Mouse (Mus musculus): ENCODE data around the gene Pml. TPM values are rescaled to one million over a fixed set of nuclear protein-coding genes. Genes with fewer than 3 reads are reported as not detected.
"Not testable (repeated sequence)": the region's sequence is repeated elsewhere in the genome, so short reads cannot be mapped to it uniquely, and the experiment has no call there.

Gene Pml
- polyA plus RNA-seq, 1 experiment from 2014 or later: 21.6 TPM

DNA sequence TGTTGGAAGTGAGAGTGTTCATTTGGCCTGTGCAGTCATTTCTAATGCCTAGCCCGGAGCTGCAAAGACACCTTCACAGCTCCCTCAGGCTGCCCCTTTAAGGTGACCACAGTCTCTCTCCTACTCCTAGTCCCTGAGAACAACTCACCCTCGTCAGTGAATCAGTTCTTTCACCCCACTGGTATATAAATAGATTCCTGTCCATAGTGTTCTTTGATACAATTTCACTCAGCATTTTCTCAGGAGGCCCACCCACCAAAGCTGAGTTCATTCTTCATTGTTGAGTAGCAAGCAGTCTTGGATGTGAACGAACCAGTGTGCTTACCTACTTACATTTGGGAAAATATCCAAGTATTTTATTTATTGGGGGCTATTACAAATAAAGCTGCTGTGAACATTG, 25.0 kb upstream of the Pml start:
- Histone ChIP-seq H3K27me3 (ENCODE audit: control insufficient read depth, insufficient read depth, low read depth, low read length) (no peaks in the 10 kb centered on the region), H3K4me2 (ENCODE audit: low read depth, low read length) (0 out of 2 replicates have a peak overlapping the region, but pooled peaks have one; percentile 37), H3K36me3 (ENCODE audit: control insufficient read depth, insufficient read depth, low read length) (no peaks in the 10 kb centered on the region), H3K9me3 (ENCODE audit: control insufficient read depth, low read length) (no peaks in the 10 kb centered on the region), H3K4me1 (replicated peaks; ENCODE audit: control insufficient read depth, insufficient read depth, low read length) (peaks cover 15% of the 10 kb centered on the region), H3K9ac (ENCODE audit: low read length) (no peak overlapping the region), H3K27ac (ENCODE audit: low read length) (peak overlapping the region; percentile 76), H3K4me3 (ENCODE audit: low read length) (no peak overlapping the region)
- ATAC-seq (ENCODE audit: low read depth): no peak
- 25% methylated on average over 3 of the region's 3 CpGs for WGBS

DNA sequence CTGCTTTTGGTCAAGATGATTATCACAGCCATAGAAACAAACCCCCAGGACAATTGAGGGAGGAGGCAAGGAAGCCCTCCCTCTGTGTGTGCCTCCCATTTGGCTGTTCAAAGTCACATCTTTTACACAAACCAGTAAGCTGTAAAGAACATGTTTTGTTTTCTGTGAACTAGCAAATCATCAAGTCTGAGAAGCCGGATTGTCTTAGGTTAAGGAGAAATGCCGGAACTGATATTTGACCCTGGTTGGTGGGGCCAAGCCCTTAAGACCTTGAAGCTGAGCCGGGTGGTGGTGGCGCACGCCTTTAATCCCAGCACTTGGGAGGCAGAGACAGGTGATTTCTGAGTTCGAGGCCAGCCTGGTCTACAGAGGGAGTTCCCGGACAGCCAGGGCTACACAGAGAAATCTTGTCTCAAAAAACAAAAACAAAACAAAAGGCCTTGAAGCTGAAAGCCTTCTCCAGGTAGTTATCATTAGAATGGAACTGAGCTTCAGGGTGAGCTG, 24.6 kb upstream of the Pml start:
- 83% methylated on average over 7 of the region's 7 CpGs for WGBS
- peaks cover 15% of the 10 kb centered on the region for H3K4me1 ChIP-seq (replicated peaks; ENCODE audit: control insufficient read depth, insufficient read depth, low read length)
- H3K4me2 ChIP-seq (ENCODE audit: low read depth, low read length): no peak overlapping the region
- H3K36me3 ChIP-seq (ENCODE audit: control insufficient read depth, insufficient read depth, low read length): no peaks in the 10 kb centered on the region
- no peak overlapping the region for H3K4me3 ChIP-seq (ENCODE audit: low read length)
- H3K27ac ChIP-seq (ENCODE audit: low read length): peak overlapping the region; percentile 76
- H3K27me3 ChIP-seq (ENCODE audit: control insufficient read depth, insufficient read depth, low read depth, low read length): no peaks in the 10 kb centered on the region
- H3K9me3 ChIP-seq (ENCODE audit: control insufficient read depth, low read length): no peaks in the 10 kb centered on the region
- no peak for ATAC-seq (ENCODE audit: low read depth)
- H3K9ac ChIP-seq (ENCODE audit: low read length): no peak overlapping the region

DNA sequence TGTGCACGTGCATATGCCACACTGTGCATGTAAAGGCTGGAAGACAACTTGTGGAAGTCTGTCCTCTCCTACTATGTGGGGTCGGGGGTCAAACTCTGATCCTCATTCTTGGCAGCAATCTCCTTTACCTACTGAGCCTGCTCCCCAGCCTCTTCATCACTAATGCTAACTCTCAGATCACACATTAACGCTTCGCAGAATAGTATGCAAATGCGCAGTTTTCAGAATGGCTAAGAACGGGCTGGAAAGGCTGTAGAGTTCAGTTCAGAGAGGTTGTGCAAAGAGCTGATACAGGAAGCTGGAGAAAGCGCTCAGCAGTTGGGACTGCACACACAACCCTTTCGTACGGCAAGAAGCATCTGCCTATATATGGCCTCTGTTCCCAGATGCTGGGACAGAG, 23.3 kb upstream of the Pml start:
- no peak for ATAC-seq (ENCODE audit: low read depth)

DNA sequence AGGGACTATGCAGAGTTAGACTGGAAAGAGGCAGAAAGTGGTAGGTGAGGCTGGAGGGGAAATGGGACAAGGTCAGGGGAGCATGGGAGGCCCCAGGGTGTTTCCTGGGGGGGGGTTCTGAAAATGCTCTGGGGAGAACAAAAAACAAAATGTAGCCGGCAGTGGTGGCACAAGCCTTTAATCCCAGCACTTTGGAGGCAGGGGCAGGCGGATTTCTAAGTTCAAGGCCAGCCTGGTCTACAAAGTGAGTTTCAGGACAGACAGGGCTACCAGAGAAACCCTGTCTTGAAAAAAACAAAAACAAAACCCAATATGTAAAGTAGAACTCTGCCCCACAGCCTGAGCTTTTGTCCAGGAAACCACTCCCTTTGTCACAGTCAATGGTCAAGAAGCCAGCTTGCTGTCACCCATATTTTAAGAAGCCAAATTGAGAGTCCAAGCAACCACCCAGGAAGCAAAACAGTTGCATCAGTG, 22.5 kb upstream of the Pml start:
- H3K9ac ChIP-seq (ENCODE audit: low read length): no peak overlapping the region

More for the DNA sequence above, 23.3 kb upstream of the Pml start:
- 66% methylated on average over 9 of the region's 9 CpGs for WGBS
- Histone ChIP-seq H3K9me3 (ENCODE audit: control insufficient read depth, low read length) (no peaks in the 10 kb centered on the region), H3K27ac (ENCODE audit: low read length) (no peak overlapping the region), H3K4me1 (replicated peaks; ENCODE audit: control insufficient read depth, insufficient read depth, low read length) (peaks cover 15% of the 10 kb centered on the region), H3K4me2 (ENCODE audit: low read depth, low read length) (no peak overlapping the region), H3K9ac (ENCODE audit: low read length) (no peak overlapping the region), H3K4me3 (ENCODE audit: low read length) (no peak overlapping the region), H3K36me3 (ENCODE audit: control insufficient read depth, insufficient read depth, low read length) (no peaks in the 10 kb centered on the region), H3K27me3 (ENCODE audit: control insufficient read depth, insufficient read depth, low read depth, low read length) (no peaks in the 10 kb centered on the region)

DNA sequence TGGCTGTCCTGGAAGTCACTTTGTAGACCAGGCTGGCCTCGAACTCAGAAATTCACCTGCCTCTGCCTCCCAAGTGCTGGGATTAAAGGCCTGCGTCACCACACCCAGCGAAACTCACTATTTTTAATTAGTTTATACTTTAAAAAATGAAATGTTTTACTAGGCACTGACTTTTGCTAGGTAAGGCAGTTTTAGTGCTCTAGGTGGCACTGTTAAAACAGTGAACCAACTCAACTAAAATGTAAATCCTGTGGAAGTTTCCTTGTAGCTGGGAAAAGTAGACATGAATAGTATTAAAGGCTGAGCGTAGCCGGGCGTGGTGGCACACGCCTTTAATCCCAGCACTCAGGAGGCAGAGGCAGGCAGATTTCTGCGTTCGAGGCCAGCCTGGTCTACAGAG, 22.0 kb upstream of the Pml start:
- not testable (repeated sequence) for H3K9ac ChIP-seq (ENCODE audit: low read length); ATAC-seq (ENCODE audit: low read depth); H3K27ac ChIP-seq (ENCODE audit: low read length); H3K4me3 ChIP-seq (ENCODE audit: low read length); H3K27me3 ChIP-seq (ENCODE audit: control insufficient read depth, insufficient read depth, low read depth, low read length); H3K4me2 ChIP-seq (ENCODE audit: low read depth, low read length); H3K9me3 ChIP-seq (ENCODE audit: control insufficient read depth, low read length); H3K36me3 ChIP-seq (ENCODE audit: control insufficient read depth, insufficient read depth, low read length)
- 90% methylated on average over 9 of the region's 9 CpGs for whole genome bisulfite sequencing
- H3K4me1 ChIP-seq (replicated peaks; ENCODE audit: control insufficient read depth, insufficient read depth, low read length): peaks cover 18% of the 10 kb centered on the region

More for the DNA sequence above, 22.5 kb upstream of the Pml start:
- Histone ChIP-seq H3K27me3 (ENCODE audit: control insufficient read depth, insufficient read depth, low read depth, low read length) (no peaks in the 10 kb centered on the region), H3K4me3 (ENCODE audit: low read length) (no peak overlapping the region), H3K4me2 (ENCODE audit: low read depth, low read length) (no peak overlapping the region), H3K9me3 (ENCODE audit: control insufficient read depth, low read length) (no peaks in the 10 kb centered on the region), H3K4me1 (replicated peaks; ENCODE audit: control insufficient read depth, insufficient read depth, low read length) (peaks cover 15% of the 10 kb centered on the region), H3K36me3 (ENCODE audit: control insufficient read depth, insufficient read depth, low read length) (no peaks in the 10 kb centered on the region), H3K27ac (ENCODE audit: low read length) (no peak overlapping the region)
- ATAC-seq (ENCODE audit: low read depth): no peak
- WGBS: 80% methylated on average over 2 of the region's 2 CpGs

DNA sequence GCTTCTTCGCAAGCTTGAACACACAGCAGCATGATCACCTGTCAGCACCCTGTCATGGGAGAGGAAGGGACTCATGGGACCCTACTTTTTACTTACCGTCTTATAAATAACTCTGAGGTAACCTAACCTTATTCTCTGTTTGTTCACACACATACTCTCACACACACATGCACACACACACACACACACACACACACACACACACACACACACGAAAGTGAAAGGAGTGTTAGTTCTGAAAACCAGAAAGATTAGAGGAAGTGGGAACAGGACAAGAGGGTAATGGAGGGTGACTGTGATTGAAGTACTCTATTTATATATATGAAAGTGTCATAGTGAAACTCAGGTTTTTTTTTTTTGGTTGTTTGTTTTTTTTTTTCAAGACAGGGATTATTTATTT, 21.5 kb upstream of the Pml start:
- no peak overlapping the region for H3K9ac ChIP-seq (ENCODE audit: low read length)
- H3K4me1 ChIP-seq (replicated peaks; ENCODE audit: control insufficient read depth, insufficient read depth, low read length): peaks cover 22% of the 10 kb centered on the region
- no peak overlapping the region for H3K27ac ChIP-seq (ENCODE audit: low read length)
- no peaks in the 10 kb centered on the region for H3K27me3 ChIP-seq (ENCODE audit: control insufficient read depth, insufficient read depth, low read depth, low read length)
- H3K9me3 ChIP-seq (ENCODE audit: control insufficient read depth, low read length): no peaks in the 10 kb centered on the region
- H3K4me2 ChIP-seq (ENCODE audit: low read depth, low read length): no peak overlapping the region
- WGBS: 80% methylated on average over 3 of the region's 3 CpGs
- H3K4me3 ChIP-seq (ENCODE audit: low read length): no peak overlapping the region
- no peaks in the 10 kb centered on the region for H3K36me3 ChIP-seq (ENCODE audit: control insufficient read depth, insufficient read depth, low read length)
- ATAC-seq (ENCODE audit: low read depth): no peak

DNA sequence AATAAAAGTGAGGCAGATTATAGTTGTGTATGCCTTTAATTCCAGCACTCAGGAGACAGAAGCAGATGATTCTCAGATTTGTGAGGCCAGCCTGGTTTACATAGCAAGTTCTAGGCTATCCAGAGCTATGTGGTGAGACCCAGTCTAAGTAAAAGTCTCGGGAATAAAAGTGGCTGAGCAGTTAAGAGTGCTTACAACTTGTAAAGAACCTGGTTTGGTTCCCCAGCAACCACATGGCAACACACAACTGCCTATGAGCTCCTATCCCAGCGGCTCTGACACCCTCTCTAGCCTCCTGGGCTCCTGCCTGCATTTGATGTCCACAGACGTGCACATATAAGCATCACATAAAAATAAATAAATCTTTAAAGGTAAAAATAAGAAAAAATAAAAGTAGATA, 20.5 kb upstream of the Pml start:
- no peaks in the 10 kb centered on the region for H3K36me3 ChIP-seq (ENCODE audit: control insufficient read depth, insufficient read depth, low read length)
- H3K4me2 ChIP-seq (ENCODE audit: low read depth, low read length): no peak overlapping the region
- H3K4me3 ChIP-seq (ENCODE audit: low read length): no peak overlapping the region
- H3K9ac ChIP-seq (ENCODE audit: low read length): no peak overlapping the region
- peaks cover 14% of the 10 kb centered on the region for H3K4me1 ChIP-seq (replicated peaks; ENCODE audit: control insufficient read depth, insufficient read depth, low read length)
- ATAC-seq (ENCODE audit: low read depth): no peak
- no peaks in the 10 kb centered on the region for H3K9me3 ChIP-seq (ENCODE audit: control insufficient read depth, low read length)
- no peaks in the 10 kb centered on the region for H3K27me3 ChIP-seq (ENCODE audit: control insufficient read depth, insufficient read depth, low read depth, low read length)
- no peak overlapping the region for H3K27ac ChIP-seq (ENCODE audit: low read length)
- WGBS: 52% methylated on average over 3 of the region's 3 CpGs

DNA sequence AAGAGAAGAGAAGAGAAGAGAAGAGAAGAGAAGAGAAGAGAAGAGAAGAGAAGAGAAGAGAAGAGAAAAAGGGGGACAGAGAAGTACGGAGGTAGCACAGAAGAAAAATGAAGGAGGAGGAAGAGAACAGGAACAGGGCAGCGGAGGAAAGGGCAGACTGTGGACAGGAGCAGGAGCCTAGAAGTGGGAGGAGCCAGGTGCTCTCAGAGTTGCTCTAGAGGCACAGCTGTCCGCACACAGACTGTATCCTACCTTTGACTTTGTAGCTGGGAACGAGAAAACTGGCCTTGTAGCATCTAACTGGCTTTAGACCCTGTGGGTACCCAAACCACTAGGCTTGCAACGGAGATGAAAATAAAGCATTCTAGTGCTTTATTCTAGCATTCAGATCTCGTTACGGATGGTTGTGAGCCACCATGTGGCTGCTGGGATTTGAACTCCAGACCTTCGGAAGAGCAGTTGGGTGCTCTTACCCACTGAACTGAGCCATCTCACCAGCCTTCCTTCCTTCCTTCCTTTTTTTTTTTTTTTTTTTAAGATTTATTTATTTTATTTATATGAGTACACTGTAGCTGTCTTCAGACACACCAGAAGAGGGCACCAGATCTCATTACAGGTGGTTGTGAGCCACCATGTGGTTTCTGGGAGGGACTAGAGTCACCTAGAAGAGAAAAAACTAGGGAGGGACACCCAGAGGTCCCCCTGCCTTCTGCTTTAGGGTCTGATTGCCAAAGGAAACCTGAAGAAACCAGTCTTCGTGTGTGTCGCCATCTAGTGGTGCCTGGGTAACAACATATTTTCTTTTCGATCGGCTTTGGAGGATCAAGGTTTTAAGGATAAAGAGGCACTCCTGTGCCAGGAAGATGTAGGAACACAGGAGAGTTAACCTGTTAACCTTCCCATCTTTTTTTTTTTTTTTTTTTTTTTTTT, 19.1 kb upstream of the Pml start:
- H3K4me2 ChIP-seq (ENCODE audit: low read depth, low read length): no peak overlapping the region
- H3K27me3 ChIP-seq (ENCODE audit: control insufficient read depth, insufficient read depth, low read depth, low read length): no peaks in the 10 kb centered on the region
- ATAC-seq (ENCODE audit: low read depth): no peak
- no peaks in the 10 kb centered on the region for H3K9me3 ChIP-seq (ENCODE audit: control insufficient read depth, low read length)
- H3K27ac ChIP-seq (ENCODE audit: low read length): no peak overlapping the region
- H3K9ac ChIP-seq (ENCODE audit: low read length): no peak overlapping the region
- no peak overlapping the region for H3K4me3 ChIP-seq (ENCODE audit: low read length)
- WGBS: 49% methylated on average over 12 of the region's 12 CpGs
- no peaks in the 10 kb centered on the region for H3K36me3 ChIP-seq (ENCODE audit: control insufficient read depth, insufficient read depth, low read length)
- peaks cover 7% of the 10 kb centered on the region; the same call in 1 of the 2 replicates for H3K4me1 ChIP-seq (replicated peaks; ENCODE audit: control insufficient read depth, insufficient read depth, low read length)

DNA sequence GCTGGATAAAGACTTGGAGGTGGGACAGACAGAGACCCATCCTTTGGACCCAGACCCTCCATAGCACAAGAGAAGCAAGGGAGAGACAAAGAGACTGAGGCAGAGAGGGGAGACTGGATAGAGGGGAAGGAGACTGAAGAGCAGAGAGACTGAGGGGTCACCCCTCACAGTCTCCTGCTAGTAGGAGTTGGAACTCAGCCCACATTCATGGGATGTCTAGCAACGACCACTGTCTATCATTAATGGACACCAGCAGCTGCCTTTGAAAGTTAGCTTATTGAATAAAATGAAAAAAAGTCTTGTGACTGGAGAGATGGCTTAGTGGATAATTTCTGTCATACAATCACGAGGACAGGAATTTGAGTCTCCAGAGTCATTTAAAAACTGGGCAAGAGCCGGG, 17.5 kb upstream of the Pml start:
- H3K36me3 ChIP-seq (ENCODE audit: control insufficient read depth, insufficient read depth, low read length): peaks cover 2% of the 10 kb centered on the region
- 47% methylated on average over 3 of the region's 3 CpGs for WGBS

More for the DNA sequence above, 17.5 kb upstream of the Pml start:
- Histone ChIP-seq H3K27ac (ENCODE audit: low read length) (peak overlapping the region; percentile 71), H3K4me1 (replicated peaks; ENCODE audit: control insufficient read depth, insufficient read depth, low read length) (peaks cover 7% of the 10 kb centered on the region; the same call in 1 of the 2 replicates), H3K9me3 (ENCODE audit: control insufficient read depth, low read length) (no peaks in the 10 kb centered on the region), H3K9ac (ENCODE audit: low read length) (no peak overlapping the region), H3K4me2 (ENCODE audit: low read depth, low read length) (no peak overlapping the region), H3K27me3 (ENCODE audit: control insufficient read depth, insufficient read depth, low read depth, low read length) (no peaks in the 10 kb centered on the region), H3K4me3 (ENCODE audit: low read length) (no peak overlapping the region)
- ATAC-seq (ENCODE audit: low read depth): 0 out of 2 replicates have a peak, but pooled peaks have one; percentile 30

All from lung, embryonic 16.5 days (tissue).